Mouse (Mus musculus): ENCODE measurements around the gene 9930111J21Rik2. TPM values are rescaled to one million over a fixed set of nuclear protein-coding genes. Genes with fewer than 3 reads are reported as not detected.
A peak's percentile ranks its signal among the peaks of the same experiment; 100 is the strongest.
"Not testable (repeated sequence)": the region's sequence is repeated elsewhere in the genome, so short reads cannot be mapped to it uniquely, and the experiment has no call there.

Gene 9930111J21Rik2
- polyA plus RNA-seq, 1 experiment from 2014 or later, result 0.27 TPM

DNA sequence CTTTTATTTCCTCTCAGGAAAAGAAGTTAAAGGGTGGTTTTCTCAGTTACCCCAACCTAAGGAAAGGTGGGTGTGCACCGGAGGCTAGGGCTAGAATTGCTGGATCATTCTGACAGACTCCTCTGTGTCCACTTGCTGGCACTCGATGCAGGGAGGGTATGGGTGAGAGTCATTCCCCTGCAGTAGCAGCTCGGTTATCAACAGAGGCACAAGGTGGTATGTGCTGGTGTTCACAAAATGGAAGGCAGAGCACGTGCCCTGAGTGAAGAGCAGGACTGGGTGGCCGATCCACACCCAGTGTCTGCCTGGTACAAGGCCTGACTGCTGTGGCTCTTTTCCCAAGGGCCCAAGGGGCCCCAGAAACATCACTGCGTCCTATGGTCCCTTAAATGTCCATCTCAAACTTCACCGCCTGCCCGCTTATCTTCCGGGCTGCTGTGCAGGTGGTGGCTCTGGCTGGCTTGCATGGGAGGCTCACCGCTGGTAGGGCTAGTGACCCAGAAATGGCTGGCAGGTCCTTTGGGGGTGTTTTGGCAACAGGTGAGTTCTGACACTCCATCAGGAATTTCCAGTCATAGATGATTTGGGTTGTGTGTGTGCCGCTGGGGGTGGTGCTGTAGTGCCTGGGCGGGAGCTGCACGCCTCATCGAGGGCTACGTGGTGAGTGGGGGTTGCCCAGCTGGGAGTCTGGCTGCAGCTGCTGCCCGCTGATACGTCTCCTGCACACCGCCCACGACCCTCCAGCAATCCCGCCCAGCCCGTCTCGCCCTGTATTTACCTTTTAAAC, 37.0 kb upstream of the 9930111J21Rik2 start:
- H3K9me3 ChIP-seq, result no peaks in the 10 kb centered on the region
- H3K9ac ChIP-seq, result no peak overlapping the region
- H3K4me1 ChIP-seq, result peaks cover 7% of the 10 kb centered on the region; the same call in 1 of the 2 replicates
- H3K36me3 ChIP-seq, result no peaks in the 10 kb centered on the region
- 44% methylated on average over 22 of the region's 22 CpGs for WGBS
- H3K27me3 ChIP-seq, result 0 out of 2 replicates have a peak, but pooled peaks cover 2% of the 10 kb centered on the region
- ATAC-seq (ENCODE audit: low FRiP score, low read depth), result 0 out of 2 replicates have a peak, but pooled peaks have one; percentile 28
- H3K4me2 ChIP-seq (replicated peaks), result peak overlapping the region; percentile 38
- no peak overlapping the region for H3K27ac ChIP-seq
- H3K4me3 ChIP-seq, result no peak overlapping the region

- Histone ChIP-seq H3K9me3 (no peaks in the 10 kb centered on the region), H3K36me3 (no peaks in the 10 kb centered on the region), H3K27me3 (0 out of 2 replicates have a peak, but pooled peaks cover 2% of the 10 kb centered on the region), H3K4me1 (peaks cover 7% of the 10 kb centered on the region; the same call in 1 of the 2 replicates), H3K4me2 (replicated peaks) (no peak overlapping the region), H3K9ac (no peak overlapping the region), H3K4me3 (no peak overlapping the region), H3K27ac (no peak overlapping the region)
- no peak for ATAC-seq (ENCODE audit: low FRiP score, low read depth)
- WGBS, result 77% methylated on average over 6 of the region's 6 CpGs
Measured at GRCm38 (mm10) chr11:49086858-49087361, 35.9 kb upstream of the 9930111J21Rik2 start.

- H3K9ac ChIP-seq, result no peak overlapping the region
- H3K4me1 ChIP-seq, result peaks cover 7% of the 10 kb centered on the region; the same call in 1 of the 2 replicates
- H3K4me2 ChIP-seq (replicated peaks), result no peak overlapping the region
- H3K27me3 ChIP-seq, result 0 out of 2 replicates have a peak, but pooled peaks cover 2% of the 10 kb centered on the region
- WGBS, result 42% methylated on average over 3 of the region's 3 CpGs
- H3K9me3 ChIP-seq, result no peaks in the 10 kb centered on the region
- H3K4me3 ChIP-seq, result no peak overlapping the region
- no peak overlapping the region for H3K27ac ChIP-seq
- no peak for ATAC-seq (ENCODE audit: low FRiP score, low read depth)
- no peaks in the 10 kb centered on the region for H3K36me3 ChIP-seq
Measured at GRCm38 (mm10) chr11:49084875-49085274, 33.8 kb upstream of the 9930111J21Rik2 start.

DNA sequence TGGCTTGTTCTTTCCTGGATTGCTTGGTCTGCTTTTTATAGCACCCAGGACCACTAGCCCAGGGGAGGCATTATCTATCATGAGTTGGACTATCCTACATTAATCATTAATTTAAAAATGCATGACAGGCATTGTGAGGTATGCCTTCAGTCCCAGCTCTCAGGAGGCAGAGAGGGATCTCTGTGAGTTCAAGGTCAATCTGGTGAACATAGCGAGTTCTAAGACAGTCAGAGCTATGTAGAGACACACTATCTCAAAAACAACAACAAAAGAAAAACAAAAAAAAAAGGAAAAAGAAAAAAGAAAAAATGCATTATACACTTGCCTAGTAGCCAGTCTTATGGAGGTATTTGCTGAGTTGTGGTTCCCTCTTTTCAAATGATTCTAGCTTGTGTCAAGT, 33.3 kb upstream of the 9930111J21Rik2 start:
- 0 out of 2 replicates have a peak, but pooled peaks cover 2% of the 10 kb centered on the region for H3K27me3 ChIP-seq
- 82% methylated on average over 1 of the region's 1 CpGs for WGBS
- H3K27ac ChIP-seq, result no peak overlapping the region
- H3K9me3 ChIP-seq, result no peaks in the 10 kb centered on the region
- H3K4me3 ChIP-seq, result no peak overlapping the region
- H3K4me2 ChIP-seq (replicated peaks), result no peak overlapping the region
- no peak for ATAC-seq (ENCODE audit: low FRiP score, low read depth)
- H3K4me1 ChIP-seq, result peaks cover 7% of the 10 kb centered on the region; the same call in 1 of the 2 replicates
- H3K9ac ChIP-seq, result no peak overlapping the region
- no peaks in the 10 kb centered on the region for H3K36me3 ChIP-seq

- 0 out of 2 replicates have a peak, but pooled peaks cover 2% of the 10 kb centered on the region for H3K27me3 ChIP-seq
- 80% methylated on average over 3 of the region's 3 CpGs for WGBS
- H3K9ac ChIP-seq, result no peak overlapping the region
- H3K4me3 ChIP-seq, result no peak overlapping the region
- H3K9me3 ChIP-seq, result no peaks in the 10 kb centered on the region
- no peak for ATAC-seq (ENCODE audit: low FRiP score, low read depth)
- no peaks in the 10 kb centered on the region for H3K36me3 ChIP-seq
- H3K4me1 ChIP-seq, result peaks cover 7% of the 10 kb centered on the region; the same call in 1 of the 2 replicates
- H3K27ac ChIP-seq, result no peak overlapping the region
- no peak overlapping the region for H3K4me2 ChIP-seq (replicated peaks)
Measured at GRCm38 (mm10) chr11:49083808-49084207, 32.8 kb upstream of the 9930111J21Rik2 start.

GRCm38 (mm10) chr11:49083146-49083545, 32.1 kb upstream of the 9930111J21Rik2 start:
- no peaks in the 10 kb centered on the region for H3K36me3 ChIP-seq
- H3K4me3 ChIP-seq, result no peak overlapping the region
- no peak overlapping the region for H3K9ac ChIP-seq
- no peaks in the 10 kb centered on the region for H3K9me3 ChIP-seq
- H3K27ac ChIP-seq, result no peak overlapping the region
- no peak overlapping the region for H3K4me2 ChIP-seq (replicated peaks)
- H3K27me3 ChIP-seq, result 0 out of 2 replicates have a peak, but pooled peaks cover 2% of the 10 kb centered on the region
- WGBS, result 89% methylated on average over 1 of the region's 1 CpGs
- peaks cover 4% of the 10 kb centered on the region; the same call in 1 of the 2 replicates for H3K4me1 ChIP-seq
- ATAC-seq (ENCODE audit: low FRiP score, low read depth), result no peak

GRCm38 (mm10) chr11:49081886-49082285, 30.8 kb upstream of the 9930111J21Rik2 start:
- Histone ChIP-seq H3K9ac (no peak overlapping the region), H3K27me3 (no peaks in the 10 kb centered on the region)
- WGBS, result 73% methylated on average over 3 of the region's 3 CpGs

GRCm38 (mm10) chr11:49081356-49081755, 30.3 kb upstream of the 9930111J21Rik2 start:
- Histone ChIP-seq H3K4me2 (replicated peaks) (no peak overlapping the region), H3K4me3 (no peak overlapping the region), H3K4me1 (no peaks in the 10 kb centered on the region), H3K27me3 (no peaks in the 10 kb centered on the region), H3K36me3 (no peaks in the 10 kb centered on the region), H3K9me3 (no peaks in the 10 kb centered on the region), H3K9ac (no peak overlapping the region), H3K27ac (no peak overlapping the region)
- 83% methylated on average over 4 of the region's 4 CpGs for WGBS
- ATAC-seq (ENCODE audit: low FRiP score, low read depth), result no peak

More at GRCm38 (mm10) chr11:49081886-49082285, 30.8 kb upstream of the 9930111J21Rik2 start:
- Histone ChIP-seq H3K36me3 (no peaks in the 10 kb centered on the region), H3K4me2 (replicated peaks) (no peak overlapping the region), H3K27ac (no peak overlapping the region), H3K4me1 (no peaks in the 10 kb centered on the region), H3K4me3 (no peak overlapping the region), H3K9me3 (no peaks in the 10 kb centered on the region)
- no peak for ATAC-seq (ENCODE audit: low FRiP score, low read depth)

DNA sequence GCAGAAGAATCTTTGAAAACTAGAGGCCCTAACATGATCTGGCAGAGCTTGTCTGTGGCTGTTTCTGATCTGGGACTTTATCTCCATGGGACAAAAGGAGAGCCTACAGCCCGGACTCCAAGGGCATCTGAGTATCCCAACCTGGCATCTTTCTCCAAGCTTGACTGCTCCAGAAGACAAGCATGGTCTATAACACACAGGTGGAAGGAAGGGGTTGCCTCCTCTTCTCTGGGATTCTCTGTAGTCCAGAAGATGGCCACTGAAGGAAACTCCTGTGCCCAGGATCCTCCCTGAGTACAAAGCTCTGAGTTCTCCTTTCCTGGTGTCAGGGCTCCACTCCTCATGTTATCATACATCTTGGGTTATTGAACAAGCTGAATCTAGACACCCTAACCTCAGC, 29.6 kb upstream of the 9930111J21Rik2 start:
- no peak overlapping the region for H3K27ac ChIP-seq
- H3K4me1 ChIP-seq, result no peaks in the 10 kb centered on the region
- H3K4me3 ChIP-seq, result no peak overlapping the region
- 83% methylated on average over 1 of the region's 1 CpGs for WGBS
- H3K27me3 ChIP-seq, result no peaks in the 10 kb centered on the region
- H3K9ac ChIP-seq, result no peak overlapping the region
- H3K4me2 ChIP-seq (replicated peaks), result no peak overlapping the region
- no peak for ATAC-seq (ENCODE audit: low FRiP score, low read depth)
- H3K9me3 ChIP-seq, result no peaks in the 10 kb centered on the region
- H3K36me3 ChIP-seq, result no peaks in the 10 kb centered on the region

DNA sequence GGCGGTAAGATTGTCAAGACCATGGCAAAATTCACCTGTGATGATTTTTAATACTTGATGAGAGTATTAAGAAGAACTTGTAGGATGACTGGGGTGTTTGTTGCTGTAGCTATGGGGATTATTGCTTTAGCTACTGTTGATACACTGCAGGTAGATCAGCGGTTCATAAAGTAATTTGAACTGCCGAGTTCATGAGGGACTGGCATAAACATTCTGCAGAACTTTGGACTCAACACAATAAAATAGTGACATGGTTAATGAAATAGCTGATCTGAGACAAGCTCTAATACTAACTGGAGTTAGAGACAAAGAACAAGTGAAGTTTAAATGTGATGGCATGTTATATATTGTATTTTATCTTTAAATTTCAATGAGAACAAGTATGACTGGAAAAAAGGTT, 27.7 kb upstream of the 9930111J21Rik2 start:
- H3K4me2 ChIP-seq (replicated peaks), result no peak overlapping the region
- no peaks in the 10 kb centered on the region for H3K36me3 ChIP-seq
- no peak overlapping the region for H3K4me3 ChIP-seq
- H3K27ac ChIP-seq, result no peak overlapping the region
- no peak for ATAC-seq (ENCODE audit: low FRiP score, low read depth)
- H3K27me3 ChIP-seq, result no peaks in the 10 kb centered on the region
- WGBS, result 84% methylated on average over 3 of the region's 3 CpGs
- no peaks in the 10 kb centered on the region for H3K9me3 ChIP-seq
- H3K9ac ChIP-seq, result no peak overlapping the region
- no peaks in the 10 kb centered on the region for H3K4me1 ChIP-seq

DNA sequence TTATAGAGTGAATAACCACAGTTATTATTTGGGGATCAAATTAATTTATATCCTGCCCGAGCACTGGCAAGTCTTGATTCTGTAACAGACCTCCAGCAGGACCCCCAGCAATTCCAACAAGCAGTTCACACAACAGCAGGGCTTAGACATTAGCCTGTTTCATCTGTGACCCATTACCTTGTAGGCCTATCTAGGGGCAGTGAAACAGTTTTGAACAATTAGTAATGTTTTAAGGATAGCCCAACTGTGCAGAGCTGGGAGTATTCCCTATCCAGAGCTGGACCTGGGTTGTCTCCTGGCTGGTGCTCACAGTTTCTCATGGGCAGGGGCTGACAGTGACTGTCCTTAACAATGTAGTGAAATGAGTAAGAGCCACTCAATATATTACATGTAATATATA, 26.0 kb upstream of the 9930111J21Rik2 start:
- Histone ChIP-seq H3K9ac (no peak overlapping the region), H3K27ac (no peak overlapping the region), H3K27me3 (no peaks in the 10 kb centered on the region), H3K4me2 (replicated peaks) (no peak overlapping the region), H3K4me1 (no peaks in the 10 kb centered on the region), H3K9me3 (no peaks in the 10 kb centered on the region), H3K36me3 (no peaks in the 10 kb centered on the region), H3K4me3 (no peak overlapping the region)
- ATAC-seq (ENCODE audit: low FRiP score, low read depth), result no peak
- 72% methylated on average over 1 of the region's 1 CpGs for WGBS

GRCm38 (mm10) chr11:49076001-49076757, 25.1 kb upstream of the 9930111J21Rik2 start, which contains the start of gene Ifi47:
TSS of gene Ifi47 (plus strand) at chr11:49076587.
- H3K9ac ChIP-seq; H3K27ac ChIP-seq; H3K4me3 ChIP-seq; H3K4me2 ChIP-seq (replicated peaks); H3K9me3 ChIP-seq; H3K36me3 ChIP-seq; H3K27me3 ChIP-seq; H3K4me1 ChIP-seq; ATAC-seq (ENCODE audit: low FRiP score, low read depth): not testable (repeated sequence)
- WGBS, result 80% methylated on average over 6 of the region's 6 CpGs
